Mouse (Mus musculus) lung, postnatal 0 days (tissue): ENCODE measurements around the gene Tpd52l1.

Source experiments
- CTCF ChIP-seq: IDR thresholded peaks from 2 replicates; pipeline ENCODE4 v1.5.1; 2016; ENCODE audit warnings: antibody characterized with exemption, mild to moderate bottlenecking
- EP300 ChIP-seq: IDR thresholded peaks from 2 replicates; pipeline ENCODE4 v1.6.1; 2016; ENCODE audit warnings: antibody characterized with exemption, mild to moderate bottlenecking, control low read depth

- TF ChIP-seq CTCF = no peak
- TF ChIP-seq EP300 = no peak
These were observed 4.3 kb downstream of the Tpd52l1 start for GRCm38 (mm10) chr10:31441491-31441890.
